ENCODE assay signal across 13 mouse cellular contexts in genomic region chr16:31766715-31767114, GRCm38 (mm10).
DNase-seq lines count a peak whose midpoint lies in the region; ATAC-seq lines count a peak whose summit lies in the region.
"Had no signal": no experiment of that assay in that cellular context is flagged by ENCODE, and none has a peak within 500 bp of the region (broad histone marks: within the 10 kb centered on the region; RNA-seq: fewer than 3 reads in every experiment).

No protein-coding gene starts in this region.

- no peaks in the 10 kb centered on the region for H3K4me1 ChIP-seq in embryonic facial prominence, embryonic 11.5 days (ENCODE audit: control insufficient read depth, insufficient read depth, low read length)
- 0 out of 2 replicates have a peak, but pooled peaks cover 5% of the 10 kb centered on the region for H3K4me1 ChIP-seq in embryonic facial prominence, embryonic 10.5 days
- H3K4me1 ChIP-seq in midbrain, embryonic 13.5 days (replicated peaks) = 0 out of 2 replicates have a peak, but pooled peaks cover 5% of the 10 kb centered on the region
- no peaks in the 10 kb centered on the region for H3K4me1 ChIP-seq in midbrain, embryonic 10.5 days
- H3K4me1 ChIP-seq in hindbrain, embryonic 16.5 days (ENCODE audit: control insufficient read depth, insufficient read depth, low read depth, low read length) = no peaks in the 10 kb centered on the region
- H3K4me1 ChIP-seq: limb, embryonic 13.5 days had no signal

- no peak overlapping the region for H3K9ac ChIP-seq in embryonic facial prominence, embryonic 11.5 days (replicated peaks; ENCODE audit: low read length)
- H3K9ac ChIP-seq in midbrain, embryonic 13.5 days (replicated peaks) = no peak overlapping the region
- no peak overlapping the region for H3K9ac ChIP-seq in hindbrain, embryonic 16.5 days (ENCODE audit: low read depth, low read length)
- H3K9ac ChIP-seq: limb, embryonic 13.5 days; lung, embryonic 14.5 days had no signal

- no peaks in the 10 kb centered on the region for H3K27me3 ChIP-seq in embryonic facial prominence, embryonic 11.5 days (ENCODE audit: control insufficient read depth, insufficient read depth, low read length)
- H3K27me3 ChIP-seq in embryonic facial prominence, embryonic 10.5 days (replicated peaks; ENCODE audit: low read depth, poor library complexity, severe bottlenecking) = no peaks in the 10 kb centered on the region
- no peaks in the 10 kb centered on the region for H3K27me3 ChIP-seq in midbrain, embryonic 13.5 days
- no peaks in the 10 kb centered on the region for H3K27me3 ChIP-seq in midbrain, embryonic 10.5 days (ENCODE audit: low read depth, poor library complexity, severe bottlenecking)
- no peaks in the 10 kb centered on the region for H3K27me3 ChIP-seq in hindbrain, embryonic 16.5 days (replicated peaks; ENCODE audit: control insufficient read depth, insufficient read depth, low read length)
- H3K27me3 ChIP-seq: limb, embryonic 13.5 days had no signal

- H3K27ac ChIP-seq in embryonic facial prominence, embryonic 11.5 days (replicated peaks; ENCODE audit: low read depth, low read length) = no peak overlapping the region
- H3K27ac ChIP-seq in embryonic facial prominence, embryonic 10.5 days (replicated peaks) = no peak overlapping the region
- H3K27ac ChIP-seq in midbrain, embryonic 13.5 days = no peak overlapping the region
- H3K27ac ChIP-seq in midbrain, embryonic 10.5 days (replicated peaks) = no peak overlapping the region
- H3K27ac ChIP-seq in hindbrain, embryonic 16.5 days (ENCODE audit: low read depth, low read length) = no peak overlapping the region
- H3K27ac ChIP-seq: limb, embryonic 13.5 days had no signal

- ATAC-seq in embryonic facial prominence, embryonic 11.5 days (replicated peaks; ENCODE audit: insufficient number of reproducible peaks, low FRiP score, low TSS enrichment, low read depth) = no peak
- ATAC-seq in midbrain, embryonic 13.5 days = peak; percentile 88
- peak; percentile 95 for ATAC-seq in hindbrain, embryonic 16.5 days
- no peak for ATAC-seq in monocyte, adult 5-6 weeks (replicated peaks; ENCODE audit: insufficient number of reproducible peaks, low FRiP score, low TSS enrichment, poor library complexity, severe bottlenecking)

- H3K4me3 ChIP-seq in embryonic facial prominence, embryonic 11.5 days (ENCODE audit: low read depth, low read length) = no peak overlapping the region
- H3K4me3 ChIP-seq in embryonic facial prominence, embryonic 10.5 days = no peak overlapping the region
- H3K4me3 ChIP-seq in midbrain, embryonic 13.5 days (replicated peaks) = no peak overlapping the region
- no peak overlapping the region for H3K4me3 ChIP-seq in midbrain, embryonic 10.5 days
- no peak overlapping the region for H3K4me3 ChIP-seq in hindbrain, embryonic 16.5 days (ENCODE audit: low read length)
- H3K4me3 ChIP-seq: limb, embryonic 13.5 days had no signal

- peak; percentile 36 for DNase-seq in embryonic facial prominence, embryonic 11.5 days (ENCODE audit: low spot score)
- DNase-seq in embryonic facial prominence, embryonic 10.5 days (ENCODE audit: low spot score) = no peak
- no peak for DNase-seq in midbrain, embryonic 10.5 days (ENCODE audit: low spot score)
- no peak for DNase-seq in thymus, adult 18-20 months
- DNase-seq in frontal cortex, postnatal 25 days (ENCODE audit: low spot score in 2 of 2) = no peak
- DNase-seq: cerebellum, postnatal 36 days; heart, postnatal 10 days; kidney, adult 18-20 months; lung, embryonic 14.5 days had no signal

- H3K36me3 ChIP-seq in embryonic facial prominence, embryonic 11.5 days (replicated peaks; ENCODE audit: control insufficient read depth, insufficient read depth, low read depth, low read length) = no peaks in the 10 kb centered on the region
- peaks cover 7% of the 10 kb centered on the region; the same call in 1 of the 2 replicates for H3K36me3 ChIP-seq in embryonic facial prominence, embryonic 10.5 days (replicated peaks)
- no peaks in the 10 kb centered on the region for H3K36me3 ChIP-seq in midbrain, embryonic 13.5 days
- H3K36me3 ChIP-seq in midbrain, embryonic 10.5 days = peaks cover 5% of the 10 kb centered on the region; the same call in 1 of the 2 replicates
- H3K36me3 ChIP-seq in hindbrain, embryonic 16.5 days (ENCODE audit: control insufficient read depth, insufficient read depth, low read length) = no peaks in the 10 kb centered on the region
- H3K36me3 ChIP-seq: limb, embryonic 13.5 days had no signal

- no peaks in the 10 kb centered on the region for H3K9me3 ChIP-seq in embryonic facial prominence, embryonic 11.5 days (replicated peaks; ENCODE audit: control insufficient read depth, low read length)
- H3K9me3 ChIP-seq in embryonic facial prominence, embryonic 10.5 days = no peaks in the 10 kb centered on the region
- H3K9me3 ChIP-seq in midbrain, embryonic 13.5 days = no peaks in the 10 kb centered on the region
- no peaks in the 10 kb centered on the region for H3K9me3 ChIP-seq in midbrain, embryonic 10.5 days (replicated peaks)
- H3K9me3 ChIP-seq in hindbrain, embryonic 16.5 days (ENCODE audit: control insufficient read depth, low read length) = no peaks in the 10 kb centered on the region
- H3K9me3 ChIP-seq: limb, embryonic 13.5 days had no signal

- WGBS in embryonic facial prominence, embryonic 11.5 days = 72% methylated on average over 3 of the region's 3 CpGs
- 78% methylated on average over 3 of the region's 3 CpGs for WGBS in embryonic facial prominence, embryonic 10.5 days
- WGBS in midbrain, embryonic 13.5 days = 24% methylated on average over 3 of the region's 3 CpGs
- WGBS in midbrain, embryonic 10.5 days = 84% methylated on average over 3 of the region's 3 CpGs
- 11% methylated on average over 3 of the region's 3 CpGs for WGBS in hindbrain, embryonic 16.5 days

- H3K4me2 ChIP-seq in embryonic facial prominence, embryonic 11.5 days (ENCODE audit: low read depth, low read length) = no peak overlapping the region
- no peak overlapping the region for H3K4me2 ChIP-seq in midbrain, embryonic 13.5 days (replicated peaks)
- H3K4me2 ChIP-seq in hindbrain, embryonic 16.5 days (ENCODE audit: low read length) = no peak overlapping the region
- H3K4me2 ChIP-seq: limb, embryonic 13.5 days; lung, embryonic 14.5 days had no signal

Comparison
In these comparisons a context has a peak if more than half of its experiments do, and no peak if none do; other contexts are left out.
1. ATAC-seq: peak in midbrain, embryonic 13.5 days (single experiment) and hindbrain, embryonic 16.5 days (single experiment); none in embryonic facial prominence, embryonic 11.5 days (single experiment) and monocyte, adult 5-6 weeks (single experiment).